Mouse (Mus musculus) layer of hippocampus, adult 8-10 months (tissue): ENCODE measurements at regions not wholly inside any gene's neighbourhood (a gene's known extent, or its start where the extent isn't known, plus 50 kb on each side); places are given as distances from the start of the nearest gene placed in this dataset.
A peak's percentile ranks its signal among the peaks of the same experiment; 100 is the strongest.

Experiments
- DNase-seq, 2 experiments: peaks; one replicate each; pipeline ENCODE4 v3.0.0; 2022; ENCODE audit warnings: low spot score in 2 of 2

DNA sequence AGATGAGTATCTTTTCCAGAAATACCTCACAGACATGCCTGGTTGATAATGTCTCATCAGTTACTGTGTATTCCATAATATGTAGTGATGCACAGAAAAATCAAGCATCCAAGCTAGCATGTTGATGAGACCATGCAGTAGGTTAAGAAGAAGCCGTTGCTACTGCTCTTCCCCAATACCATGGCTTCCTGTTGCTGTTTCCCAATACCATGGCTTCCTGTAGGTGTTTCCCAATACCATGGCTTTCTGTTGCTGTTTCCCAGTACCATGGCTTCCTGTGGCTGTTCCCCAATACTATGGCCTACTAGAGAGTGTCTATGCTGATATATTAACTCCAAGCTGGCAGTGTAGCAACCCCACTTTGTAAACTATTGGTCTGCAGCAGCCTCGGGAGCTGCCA, 253.7 kb downstream of the Stim2 start:
- DNase-seq, result no peak

DNA sequence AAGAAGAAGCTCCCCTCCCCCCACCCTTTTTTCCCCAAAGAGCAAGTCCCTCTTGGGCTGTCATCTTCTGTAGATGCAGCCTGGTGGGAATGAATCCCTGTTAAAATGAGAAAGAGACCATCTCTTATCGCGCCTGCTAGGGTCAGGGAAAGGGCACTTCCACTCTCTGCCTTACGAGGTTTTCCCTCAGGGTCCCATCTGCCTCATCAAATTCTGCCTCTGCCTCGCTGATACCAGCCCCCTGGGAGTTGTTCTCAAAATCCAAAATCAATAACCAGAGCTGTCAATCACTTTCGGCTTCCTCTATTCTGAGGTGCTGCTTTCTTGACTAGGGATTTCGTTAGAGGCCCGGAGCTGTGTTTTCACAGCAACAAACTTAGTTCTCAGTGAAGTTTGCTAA, 255.7 kb downstream of the Stim2 start:
- no peak for DNase-seq

DNA sequence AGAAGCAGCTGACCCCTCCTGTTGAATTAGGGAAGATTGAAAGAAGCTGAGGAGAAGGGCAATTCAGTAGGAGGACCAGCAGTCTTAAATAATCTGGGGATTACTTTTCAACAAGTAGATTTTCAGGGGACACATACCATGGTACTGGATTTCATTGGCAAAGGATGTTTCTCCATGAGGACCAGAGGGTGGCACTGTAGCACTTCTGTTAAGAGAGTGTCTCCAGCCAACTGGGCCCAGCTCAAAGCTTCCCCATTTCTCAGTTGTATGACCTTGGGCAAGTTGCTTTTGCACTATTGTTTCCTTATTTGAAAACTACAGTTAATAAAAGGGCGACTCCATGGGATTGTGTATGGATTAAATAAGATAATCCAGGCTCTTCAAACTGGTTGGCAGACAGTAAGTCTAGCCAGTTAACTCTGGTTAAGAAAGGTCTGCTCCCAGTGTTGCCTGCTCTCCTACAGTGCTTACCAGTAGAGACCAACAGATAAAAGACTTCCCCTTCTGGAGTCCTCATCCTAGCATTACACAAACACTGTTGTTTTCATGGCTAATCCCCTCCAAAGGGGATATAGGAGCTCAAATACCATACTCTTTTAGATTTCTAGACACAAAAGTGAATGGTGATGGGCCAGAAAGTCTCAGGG, 259.9 kb downstream of the Stim2 start:
- DNase-seq, result peak; percentile 24 to 31

DNA sequence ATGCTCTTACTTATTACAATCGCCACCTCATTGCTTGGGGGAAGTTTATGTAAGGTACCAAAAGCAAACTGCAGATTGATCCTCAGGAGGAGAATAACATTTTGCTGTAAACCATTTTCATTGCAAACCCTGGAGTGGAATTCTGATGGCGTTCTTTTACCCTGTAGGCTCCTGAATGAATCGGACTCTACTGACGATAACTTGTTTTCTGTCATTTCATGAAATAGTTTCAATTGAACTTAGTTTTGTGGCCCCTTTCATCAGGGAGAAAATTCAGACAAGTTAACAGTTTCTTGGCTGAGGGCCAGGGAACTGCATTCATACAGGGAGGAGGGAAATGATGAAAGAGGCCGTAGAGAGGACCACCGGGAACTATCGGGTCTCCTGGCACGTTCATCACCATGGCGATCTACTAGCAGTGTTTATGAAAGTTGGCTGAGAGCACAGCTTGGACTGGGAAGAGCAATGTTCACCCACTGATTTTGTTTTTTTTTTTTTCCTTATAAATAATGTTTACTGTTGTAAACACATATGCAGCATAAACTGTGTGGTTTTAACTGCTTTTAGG, 266.7 kb downstream of the Stim2 start:
- no peak for DNase-seq

DNA sequence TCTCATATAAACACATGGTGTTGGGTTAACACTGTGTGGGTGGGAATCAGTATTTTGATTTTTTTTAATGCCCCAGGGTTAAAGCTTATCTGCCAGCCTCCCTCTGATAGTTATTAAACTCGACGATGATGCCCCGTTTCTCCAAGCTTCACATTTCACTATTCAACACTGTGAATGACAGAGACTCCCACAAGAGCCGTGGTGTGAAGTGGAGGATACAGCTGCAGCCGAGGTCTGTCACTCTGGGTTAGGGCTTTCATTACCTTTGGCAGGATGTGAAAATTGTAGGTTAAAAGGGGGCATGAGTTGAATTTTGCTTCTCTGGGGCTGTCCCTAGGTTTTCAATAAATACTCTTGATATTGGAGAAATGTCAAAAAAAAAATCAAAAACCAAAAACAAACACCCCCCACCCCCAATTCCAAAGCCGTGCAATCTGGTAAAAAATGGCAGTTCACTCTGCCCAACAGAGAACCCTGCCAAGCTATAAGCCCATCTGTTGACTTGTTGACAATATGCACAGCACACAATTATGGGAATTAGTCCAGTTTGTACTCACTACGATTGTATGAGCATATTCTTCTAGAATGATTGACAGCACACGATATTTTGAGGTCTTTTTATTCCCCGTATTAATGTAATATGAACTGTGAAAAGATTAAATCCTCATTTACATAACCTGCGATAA, 269.7 kb downstream of the Stim2 start:
- DNase-seq, result no peak

DNA sequence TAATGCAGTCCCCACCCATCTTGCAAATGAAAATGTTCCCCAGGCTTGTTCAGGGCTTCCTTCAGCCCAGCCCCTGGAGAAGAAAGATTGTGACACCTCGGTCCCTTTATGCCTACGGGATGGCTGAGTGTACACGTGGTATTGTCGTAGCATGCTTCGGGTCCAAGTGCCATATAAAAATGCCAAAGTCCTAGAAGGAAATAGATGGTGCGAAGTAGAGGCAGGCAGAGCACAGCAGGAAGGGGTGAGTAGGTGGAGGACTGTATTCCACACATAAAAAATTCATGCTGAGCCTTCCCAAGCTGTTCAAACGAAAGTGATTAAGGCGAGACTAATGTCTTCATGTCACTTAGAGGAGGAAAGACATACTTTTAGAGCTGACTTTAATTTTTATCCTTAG, 281.1 kb downstream of the Stim2 start:
- no peak for DNase-seq

DNA sequence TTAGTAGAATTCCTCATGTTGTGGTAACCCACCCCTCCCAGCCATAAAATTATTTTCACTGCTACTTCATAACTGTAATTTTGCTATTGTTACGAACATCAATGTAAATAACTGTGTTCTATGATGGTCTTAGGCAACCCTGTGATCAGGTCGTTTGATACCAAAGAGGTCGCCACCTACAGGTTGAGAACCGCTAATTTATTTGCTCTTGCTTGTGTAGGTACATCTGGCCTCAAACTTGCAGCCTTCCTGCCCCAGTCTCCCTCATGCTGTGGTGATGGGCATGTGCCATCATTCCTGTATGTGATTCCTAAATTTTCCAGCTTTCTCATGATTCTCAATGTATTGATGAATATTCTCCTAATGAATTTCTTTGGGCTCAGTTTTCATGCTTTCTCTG, 282.4 kb downstream of the Stim2 start:
- no peak for DNase-seq

DNA sequence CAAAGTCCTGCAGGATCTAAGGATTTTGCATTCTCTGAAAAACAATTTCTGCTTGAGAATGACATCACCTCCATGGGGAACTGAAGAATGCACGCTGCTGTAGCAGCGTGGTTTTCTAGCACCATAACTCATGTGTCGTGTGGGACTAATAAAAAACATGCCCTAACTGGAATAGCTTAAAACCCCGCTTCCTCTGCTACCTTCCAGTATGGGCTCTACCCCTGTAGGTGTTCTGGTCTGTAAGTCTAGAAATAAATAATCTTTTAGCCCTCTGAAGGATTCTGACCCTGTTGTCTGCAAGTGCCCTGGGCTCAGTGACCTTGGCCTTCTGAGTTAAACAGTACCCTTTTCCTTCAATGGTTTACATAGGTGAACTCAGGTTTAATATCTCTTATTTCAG, 282.8 kb downstream of the Stim2 start:
- DNase-seq, result no peak

DNA sequence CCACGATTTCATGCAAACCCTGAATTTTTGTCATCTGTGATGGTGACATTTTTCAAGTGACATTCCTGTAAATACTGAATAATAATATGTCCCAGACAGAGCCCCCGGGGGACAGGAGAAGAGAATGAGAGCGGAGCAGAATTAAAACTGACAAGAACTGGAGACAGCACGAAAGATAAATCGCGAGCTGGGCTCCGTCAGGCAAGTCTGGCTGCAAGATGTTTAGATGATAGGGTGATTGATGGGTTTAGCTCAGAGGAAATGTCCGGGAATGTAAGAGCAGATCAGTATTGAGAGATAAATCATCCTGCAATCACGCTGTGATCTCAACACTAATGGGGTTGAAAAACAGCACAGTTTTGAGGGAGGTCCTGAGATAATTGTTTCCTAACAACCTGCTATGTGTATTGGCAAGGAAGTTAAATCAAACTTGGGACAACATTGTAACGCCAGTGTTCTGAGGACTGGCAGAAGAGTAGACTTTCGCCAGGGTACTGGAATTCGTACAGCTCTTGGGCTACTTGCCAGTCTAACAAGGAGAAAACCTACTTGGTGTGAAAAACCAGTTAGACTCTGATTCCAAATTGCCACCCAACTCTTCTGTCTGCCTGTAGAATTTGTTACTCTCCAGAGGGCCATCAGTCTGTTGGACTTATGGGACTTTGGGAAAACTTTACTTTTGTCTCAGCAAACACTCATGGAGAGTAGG, 292.2 kb downstream of the Stim2 start:
- DNase-seq, result no peak

DNA sequence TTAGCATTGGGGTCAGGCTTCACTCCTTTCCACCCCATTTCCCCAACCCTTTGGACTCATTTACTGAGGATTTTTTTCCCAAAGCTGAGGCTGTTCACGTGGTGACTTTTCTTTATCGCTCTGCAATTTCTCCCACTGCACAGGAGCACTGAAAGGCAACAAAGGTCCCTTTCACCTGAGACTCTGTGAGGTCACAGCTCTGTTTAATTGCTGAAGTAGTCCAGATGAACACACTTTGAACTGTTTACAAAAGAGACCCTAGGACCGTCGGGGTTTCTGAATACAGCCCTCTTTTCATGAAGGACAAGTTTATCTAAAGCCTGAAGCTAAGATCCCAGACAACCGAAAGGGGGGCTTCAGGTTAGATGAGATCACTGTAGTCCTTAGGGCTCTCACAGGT, 293.6 kb downstream of the Stim2 start:
- no peak for DNase-seq

DNA sequence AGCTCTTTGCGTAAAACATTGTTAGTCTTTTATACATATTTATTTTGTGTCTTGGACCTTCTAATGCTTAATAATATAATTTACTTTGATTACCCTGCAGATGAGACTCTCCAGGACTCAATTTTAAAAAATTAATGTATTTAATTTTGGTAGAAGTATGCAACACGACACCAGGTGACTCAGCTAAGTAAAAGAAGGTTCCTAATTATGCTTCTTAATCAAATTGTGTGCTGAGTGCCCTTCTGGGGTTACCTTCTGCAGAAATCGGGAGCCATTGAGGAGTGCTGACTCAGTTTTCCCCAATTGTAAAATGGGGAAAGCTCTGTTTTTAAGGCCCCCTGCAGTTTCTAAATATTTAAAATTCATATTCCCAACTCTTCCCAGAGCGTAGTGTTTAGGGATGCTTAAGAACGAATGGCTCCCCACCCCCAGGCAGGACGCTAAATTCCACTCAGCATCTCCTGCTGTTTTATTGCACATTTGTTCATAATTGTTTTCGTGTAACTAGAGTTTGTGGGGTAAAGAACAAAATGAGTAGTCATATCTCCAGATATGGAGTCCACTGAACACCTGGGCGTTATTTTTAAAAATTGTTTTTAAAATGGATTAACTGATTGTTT, 315.5 kb downstream of the Stim2 start:
- DNase-seq, result no peak

DNA sequence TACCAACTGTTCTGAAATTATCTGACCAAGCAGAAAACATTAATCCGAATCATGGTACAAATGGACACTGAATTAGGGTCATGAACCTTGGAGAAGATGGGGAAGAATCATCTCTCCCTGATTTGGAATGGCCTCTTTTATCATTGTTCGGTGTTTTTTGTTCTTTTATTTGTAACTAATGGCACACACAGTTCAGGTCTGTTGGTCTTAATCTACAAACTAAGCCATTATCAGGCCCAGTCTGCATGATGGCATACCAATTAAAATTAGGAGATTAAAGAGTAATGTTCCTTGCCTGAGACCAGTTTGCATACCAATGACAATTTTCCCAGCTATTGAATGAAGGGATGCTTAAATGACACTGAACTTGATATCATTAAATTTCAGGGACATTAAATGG, 332.1 kb downstream of the Stim2 start:
- DNase-seq, result no peak

DNA sequence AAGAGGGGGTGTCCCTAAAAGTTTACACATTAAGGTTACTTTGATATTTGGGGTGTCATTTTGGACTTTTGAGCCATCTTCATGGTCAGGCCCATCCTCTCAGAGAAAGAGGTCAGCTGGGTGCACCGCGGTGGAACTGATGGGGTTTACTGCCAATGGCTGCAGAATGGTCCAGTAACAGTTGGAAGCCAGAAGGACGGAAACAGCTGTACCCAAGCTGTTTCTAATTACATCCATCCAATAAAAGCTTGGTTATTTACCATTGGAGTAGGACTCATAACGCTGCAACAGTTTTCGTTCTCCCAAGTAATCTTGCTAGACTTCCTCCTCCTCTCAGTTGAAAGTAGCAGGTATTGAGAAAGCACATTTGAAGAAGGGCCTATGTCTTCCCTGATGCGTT, 344.7 kb downstream of the Stim2 start:
- DNase-seq, result no peak

DNA sequence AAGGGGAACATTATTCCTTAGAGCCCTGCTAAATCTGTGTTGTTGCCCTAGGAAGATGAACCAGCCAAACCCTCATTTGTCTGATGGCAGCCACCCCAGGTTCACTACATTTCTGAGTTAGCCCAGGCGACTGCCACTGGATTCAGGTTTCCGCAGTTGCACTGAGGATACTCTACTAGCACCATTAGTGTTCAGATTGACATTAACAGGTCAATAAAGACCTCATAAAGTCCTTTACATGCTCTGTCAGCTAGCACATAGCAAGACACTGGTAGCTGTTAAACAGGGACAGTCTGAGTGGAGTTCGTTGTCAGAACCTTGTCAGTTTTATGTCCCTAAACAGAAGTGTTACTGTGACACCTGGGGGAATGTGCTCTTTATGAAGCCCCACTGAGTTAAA, 345.1 kb downstream of the Stim2 start:
- no peak for DNase-seq

DNA sequence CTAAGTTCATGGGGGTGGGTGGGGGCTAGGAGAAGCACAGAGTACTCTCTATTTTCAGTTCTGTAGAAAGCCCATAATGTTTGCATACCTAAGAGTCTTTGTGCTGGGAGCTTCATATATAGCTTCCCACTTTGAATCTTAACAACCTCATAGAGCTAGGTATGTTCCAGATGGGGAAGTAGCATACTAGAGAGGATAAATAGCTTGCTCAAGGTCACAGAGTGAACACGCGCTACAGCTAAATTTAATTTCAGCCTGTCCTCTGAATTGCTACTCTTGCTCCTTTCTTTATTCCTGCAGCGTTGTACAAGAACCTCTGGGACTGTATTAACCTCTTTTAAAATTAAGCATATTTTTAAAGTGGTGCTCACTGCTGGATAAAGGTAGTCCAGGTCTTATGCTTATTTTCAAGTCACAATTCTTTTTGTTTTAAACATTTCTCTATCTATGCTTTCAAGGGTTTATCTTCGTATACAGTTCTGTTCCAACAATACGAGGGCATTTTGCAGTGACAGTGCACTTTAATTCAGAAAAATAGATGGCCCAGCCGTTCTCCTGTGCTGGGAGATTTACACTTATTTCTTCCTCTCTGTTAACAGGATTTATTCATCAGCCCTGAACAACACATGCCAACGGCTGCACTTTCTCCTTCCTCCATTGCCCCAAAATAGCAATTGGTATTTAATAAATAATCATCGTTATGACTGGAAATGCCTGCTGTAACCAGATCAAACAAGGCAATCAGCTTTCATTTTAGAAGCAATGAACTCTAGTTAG, 350.7 kb downstream of the Stim2 start:
- no peak for DNase-seq

DNA sequence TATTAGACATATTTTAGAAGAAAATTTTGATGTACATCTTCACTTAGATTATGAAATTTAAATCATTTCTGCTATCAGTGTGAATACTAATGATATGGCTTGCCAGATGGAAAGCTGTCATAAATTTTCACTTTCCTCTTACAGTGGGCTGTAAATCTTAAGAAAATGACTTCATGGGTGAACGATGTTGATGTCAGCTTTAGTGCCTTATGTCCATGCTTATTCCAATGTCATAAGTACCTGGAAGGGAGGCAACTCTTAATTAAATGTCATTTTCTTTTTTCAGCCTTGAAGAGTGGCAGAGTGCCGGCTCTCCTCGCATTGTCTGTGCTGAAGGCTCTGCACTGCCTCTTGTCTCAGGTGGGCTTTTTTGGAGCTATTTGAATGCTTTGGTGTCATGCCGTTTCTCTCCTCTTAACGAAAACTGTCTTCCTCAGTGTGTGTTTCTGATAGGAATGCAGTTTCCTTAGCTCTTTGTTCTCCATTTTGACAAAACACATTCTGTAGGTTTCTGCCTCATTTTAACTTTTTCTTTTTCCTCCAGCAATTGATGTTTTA, 351.6 kb downstream of the Stim2 start:
- no peak for DNase-seq

DNA sequence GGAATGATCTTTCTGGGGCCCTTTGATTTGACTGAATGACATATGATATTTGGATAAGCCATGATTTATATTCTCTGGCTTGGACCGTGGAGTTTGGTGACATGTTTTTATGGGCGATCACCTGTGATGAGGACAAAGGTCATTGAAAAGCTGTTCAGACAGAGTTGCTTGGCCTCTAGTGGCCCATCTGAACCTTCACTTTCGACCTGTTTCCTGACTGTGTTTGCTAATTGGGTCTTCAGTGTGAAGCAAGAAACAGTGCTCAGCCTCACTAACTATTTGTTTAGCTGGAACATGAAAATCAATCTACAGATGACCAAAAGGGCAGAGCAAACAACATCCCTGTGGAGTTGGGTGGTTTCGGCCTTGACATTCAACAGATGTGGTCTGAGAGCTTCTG, 357.8 kb downstream of the Stim2 start:
- no peak for DNase-seq

DNA sequence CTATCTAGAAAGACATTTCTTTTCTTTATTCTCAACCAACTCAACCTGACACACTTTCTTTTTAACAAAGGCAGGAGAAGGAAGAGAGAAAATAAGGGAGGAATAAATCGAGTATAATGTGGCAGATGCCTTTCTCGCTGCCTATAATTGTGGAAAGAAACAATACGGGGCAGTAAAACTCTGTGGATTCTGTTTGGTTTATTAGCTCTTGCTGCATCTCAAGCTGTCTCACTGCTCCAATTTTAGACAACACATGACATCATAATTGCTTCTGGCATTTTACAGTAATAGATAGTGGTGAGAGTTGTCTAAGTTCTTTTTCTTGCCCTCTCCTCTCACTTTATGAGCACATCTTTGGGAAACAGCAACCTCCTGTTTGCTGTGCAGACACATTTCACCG, 359.2 kb downstream of the Stim2 start:
- DNase-seq, result no peak

DNA sequence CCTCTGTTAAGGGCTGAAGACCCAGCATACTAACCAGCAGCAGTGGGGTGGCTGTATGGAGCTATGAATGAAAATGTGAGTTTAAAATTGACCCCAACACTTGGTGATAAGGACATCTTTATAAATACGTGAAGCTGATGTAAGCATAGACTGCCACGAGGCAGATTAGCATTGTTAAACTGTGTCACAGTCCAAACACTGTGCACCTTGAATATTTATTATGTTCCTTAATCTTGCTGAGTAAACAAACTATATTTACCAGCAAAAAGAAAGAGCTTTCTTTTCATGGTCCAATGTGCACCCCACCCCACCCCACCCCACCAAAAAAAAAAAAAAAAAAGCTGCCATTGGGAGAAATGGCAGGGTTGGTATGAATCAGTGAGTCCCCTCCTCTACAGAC, 359.9 kb downstream of the Stim2 start:
- no peak for DNase-seq
